Mouse (Mus musculus) T-helper 1 cell (primary cell): ENCODE results near the gene Arhgap44.

Source experiments
- in situ Hi-C: fragments of 300-600 bp; cut with MboI, MseI; formaldehyde crosslinking; loops from one replicate; pipeline ENCODE4 v1.15.1; 2025; ENCODE audit warnings: high pct_unique_total_duplicates

Arhgap44 gene

DNA sequence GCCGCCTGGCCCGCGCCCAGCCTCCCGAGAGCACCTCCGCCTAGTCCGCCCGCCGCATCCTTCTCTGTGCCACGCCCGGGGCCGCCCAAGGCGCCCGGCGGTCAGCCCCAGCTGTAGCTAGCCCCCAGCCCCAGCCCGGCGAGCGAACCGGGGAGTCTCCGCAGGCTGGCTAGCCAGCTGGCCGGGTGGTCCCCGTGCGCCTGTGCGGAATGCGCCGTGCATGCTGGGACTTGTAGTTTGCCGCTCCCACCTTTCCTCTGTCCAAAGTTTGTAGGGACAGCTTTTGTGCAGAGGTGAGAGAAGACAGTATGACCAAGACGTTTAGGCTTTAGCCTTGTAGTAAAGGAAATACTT, at the start of gene Arhgap44:
Gene Arhgap44 (minus strand): TSS at position 195 of the 354 bp plus-strand sequence.
- in situ Hi-C loops = no loop called here

- in situ Hi-C loops = loop anchor here (10.0 kb wide), 1 partner anchor 643 kb away; no protein-coding TSS in a partner anchor
Observed at GRCm38 (mm10) chr11:65211701-65212100, 48.9 kb upstream of the Arhgap44 start.

DNA sequence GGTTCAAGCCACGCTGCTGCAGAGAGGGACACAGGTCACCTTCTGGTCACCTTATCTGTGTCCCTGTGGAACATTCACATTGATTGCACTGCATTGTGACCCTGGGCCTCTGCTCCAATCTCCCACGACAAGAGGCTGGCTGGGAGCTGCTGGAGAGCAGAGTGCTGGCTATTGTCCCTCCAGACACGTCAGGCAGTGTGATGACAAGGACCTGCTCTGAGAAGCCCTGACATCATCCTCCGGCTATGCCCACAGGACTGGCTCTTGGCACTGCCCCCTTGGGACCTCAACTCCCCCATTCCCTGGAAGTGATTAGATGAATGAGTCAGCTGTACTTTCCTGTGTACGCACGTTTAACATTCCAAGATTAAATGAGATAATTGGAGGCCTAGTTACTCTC, 46.7 kb upstream of the Arhgap44 start:
- in situ Hi-C loops = no loop called here

GRCm38 (mm10) chr11:65205306-65205705, 42.5 kb upstream of the Arhgap44 start:
- in situ Hi-C loops = no loop called here

- in situ Hi-C loops = no loop called here
Observed at GRCm38 (mm10) chr11:65204651-65205050, 41.9 kb upstream of the Arhgap44 start.

GRCm38 (mm10) chr11:65203020-65203419, 40.3 kb upstream of the Arhgap44 start:
- in situ Hi-C loops = no loop called here

- in situ Hi-C loops = no loop called here
Observed at GRCm38 (mm10) chr11:65202236-65202635, 39.5 kb upstream of the Arhgap44 start.

DNA sequence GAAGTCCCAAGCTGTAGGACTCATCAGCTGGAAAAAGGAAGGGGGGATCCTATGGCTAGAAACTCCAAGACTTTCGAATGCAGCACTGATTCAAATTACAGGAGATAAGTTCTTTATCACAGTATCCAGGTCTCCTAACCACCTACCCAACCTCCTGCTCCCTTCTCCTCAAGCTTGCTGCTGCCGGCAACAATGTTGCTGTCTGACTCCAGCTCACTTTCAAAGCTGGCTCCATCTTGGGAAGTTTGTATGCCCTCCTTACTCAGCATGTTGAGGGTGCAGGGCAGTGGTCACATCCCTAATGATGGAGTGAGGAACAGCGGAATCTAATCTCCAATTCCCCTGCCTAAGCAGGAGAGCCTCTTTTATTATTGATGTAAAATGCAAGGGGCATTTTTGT, 35.3 kb upstream of the Arhgap44 start:
- in situ Hi-C loops = no loop called here

DNA sequence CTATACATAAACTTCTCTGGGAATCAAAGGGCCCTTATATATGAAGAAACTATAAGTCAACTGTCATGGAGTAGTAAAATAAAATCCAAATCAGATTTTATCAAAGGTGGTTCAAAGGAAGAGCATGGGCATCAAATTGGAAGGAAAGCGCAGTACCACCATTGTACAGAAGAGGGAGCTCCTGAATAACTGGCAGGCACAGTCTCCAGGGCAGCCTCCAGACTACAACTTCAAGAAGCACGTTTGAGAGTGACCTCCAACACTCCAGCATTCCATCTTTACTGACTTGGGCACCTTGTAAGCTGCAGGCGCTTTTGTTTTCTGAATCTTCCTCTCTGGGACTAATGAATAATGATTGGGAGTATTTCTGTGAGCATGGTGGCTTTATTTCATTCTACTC, 34.5 kb upstream of the Arhgap44 start:
- in situ Hi-C loops = no loop called here

DNA sequence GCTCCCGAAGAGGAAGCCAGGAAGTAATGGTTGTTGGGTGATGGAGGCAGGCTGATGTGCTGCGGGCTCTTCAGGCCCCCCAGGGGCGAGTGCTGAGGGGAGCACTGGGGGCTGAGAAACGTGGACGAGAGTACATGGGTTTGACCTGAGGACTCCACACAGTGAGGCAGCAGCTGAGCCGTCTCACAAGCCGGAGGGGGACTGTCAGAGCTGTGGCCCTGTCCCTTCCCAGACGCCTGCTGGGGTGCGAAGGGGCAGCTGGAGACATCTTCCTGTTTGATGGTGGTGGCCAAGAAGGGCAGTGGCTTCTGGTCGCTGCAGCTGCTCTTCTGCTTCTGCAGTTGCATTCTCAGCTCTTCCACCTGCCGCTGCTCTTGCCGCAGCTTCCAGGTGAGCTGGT, 24.2 kb upstream of the Arhgap44 start:
- in situ Hi-C loops = no loop called here

DNA sequence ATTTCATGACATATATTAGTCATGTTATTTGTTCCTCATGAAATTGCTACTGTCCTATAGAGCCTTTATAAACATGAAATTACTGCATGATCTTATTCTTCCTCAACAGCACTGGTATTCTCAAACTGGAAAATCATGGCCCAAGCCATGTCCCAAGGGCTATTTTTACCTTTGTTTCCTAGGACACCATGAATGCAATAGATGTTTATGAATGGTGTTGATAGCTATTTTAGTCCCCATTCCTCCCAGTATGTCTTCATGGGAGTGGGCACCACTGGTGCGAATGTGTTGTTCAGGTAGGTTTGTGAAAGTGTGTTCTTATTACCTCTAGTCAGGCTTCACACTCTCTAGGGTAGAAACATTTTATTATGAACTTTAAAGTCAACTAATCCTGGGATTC, 22.4 kb upstream of the Arhgap44 start:
- in situ Hi-C loops = no loop called here

DNA sequence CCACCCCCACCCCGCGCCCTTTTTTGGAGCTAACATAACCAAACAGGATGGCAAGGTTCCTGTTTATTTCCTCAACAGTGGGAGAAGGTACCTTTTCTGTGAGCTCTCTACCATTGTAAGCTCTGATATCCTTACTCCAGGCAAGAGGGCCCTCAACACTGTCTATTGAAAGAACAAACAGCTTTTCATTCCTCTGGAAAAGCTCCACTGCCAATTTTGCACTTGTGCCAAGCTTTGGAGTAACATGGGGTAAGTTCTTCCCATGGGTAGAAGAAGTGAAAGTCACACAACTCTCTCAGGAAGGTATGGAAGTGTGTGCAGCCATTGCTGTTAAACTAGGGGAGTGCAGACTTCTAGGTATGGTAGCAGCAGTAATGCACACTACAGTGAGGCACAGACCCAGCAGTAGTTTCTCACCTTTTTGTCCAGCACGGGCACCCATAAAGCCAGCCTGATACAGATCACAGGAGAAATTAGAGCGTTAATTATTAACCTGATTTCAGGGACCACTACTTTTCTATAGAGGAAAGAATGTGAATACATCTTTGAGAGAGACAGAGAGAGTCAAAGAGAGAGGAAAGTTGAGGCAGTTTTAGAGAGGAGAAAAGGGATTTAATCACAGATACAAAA, 7.5 kb upstream of the Arhgap44 start:
- in situ Hi-C loops = no loop called here

DNA sequence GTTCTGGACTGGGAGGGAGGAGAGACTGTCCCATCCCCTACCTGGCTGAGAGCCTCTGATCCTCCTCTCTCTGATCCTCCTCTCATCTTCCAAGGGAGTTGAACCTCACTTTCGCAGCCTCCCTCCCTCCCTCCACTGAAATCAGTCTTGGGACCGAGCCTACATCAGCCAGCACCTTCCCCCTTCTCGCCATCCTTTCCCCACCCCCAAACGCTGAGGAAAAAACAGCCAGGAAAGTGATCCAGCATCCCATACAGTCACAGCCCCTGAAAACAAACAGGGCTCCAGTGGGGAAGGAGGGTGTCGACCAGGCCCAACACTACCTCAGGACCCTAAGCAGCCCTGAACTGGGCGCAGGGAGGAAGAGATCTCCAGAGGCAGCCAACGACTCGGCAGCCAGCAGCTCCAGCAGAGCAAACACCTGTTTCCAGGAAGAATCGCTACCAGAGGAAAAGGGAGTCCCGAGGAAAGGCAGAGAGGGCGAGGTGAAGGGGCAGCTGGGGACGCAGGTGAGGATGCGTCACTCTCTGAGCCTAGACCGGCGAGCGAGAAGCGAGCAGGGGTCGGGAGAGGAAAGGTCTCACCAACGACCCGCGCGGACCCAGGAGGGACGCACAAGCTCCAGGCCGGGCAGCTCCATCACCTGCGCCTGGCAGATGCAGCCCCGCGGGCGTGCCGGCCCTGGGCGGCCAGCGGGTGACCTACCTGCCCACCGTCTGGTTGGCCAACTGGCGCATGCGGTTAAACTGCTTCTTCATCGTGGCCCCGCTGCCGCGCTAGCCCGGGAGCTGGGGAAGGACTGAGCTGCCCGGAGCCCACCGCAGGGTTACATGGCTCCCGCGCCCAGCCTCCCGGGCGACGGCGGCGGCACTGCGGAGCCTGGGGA, 637 bp downstream of the Arhgap44 start:
- in situ Hi-C loops = no loop called here

- in situ Hi-C loops = no loop called here
Observed at GRCm38 (mm10) chr11:65160991-65161880, 1.5 kb downstream of the Arhgap44 start.

DNA sequence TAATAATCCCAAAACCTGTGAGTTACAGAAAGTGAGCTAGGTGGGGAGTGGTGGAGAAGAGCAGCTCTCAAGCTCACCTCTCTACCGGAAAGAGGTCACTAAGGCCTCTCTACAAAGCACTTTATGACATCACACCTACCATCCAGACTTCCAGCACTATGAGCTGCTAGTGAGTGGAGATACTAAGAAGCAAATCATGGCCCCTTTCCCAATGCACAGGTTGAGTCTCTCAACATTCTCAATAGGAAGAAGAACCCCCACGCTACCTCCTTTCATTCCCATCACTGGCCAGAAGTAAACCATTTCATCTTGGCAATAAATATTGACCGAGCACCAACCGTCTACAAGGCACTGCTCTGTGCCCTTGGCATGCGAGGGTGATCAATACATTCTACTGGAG, 3.0 kb downstream of the Arhgap44 start, which contains the start of gene 1700086D15Rik:
Gene 1700086D15Rik (minus strand): TSS at position 101 of the 400 bp plus-strand sequence.
- in situ Hi-C loops = no loop called here

DNA sequence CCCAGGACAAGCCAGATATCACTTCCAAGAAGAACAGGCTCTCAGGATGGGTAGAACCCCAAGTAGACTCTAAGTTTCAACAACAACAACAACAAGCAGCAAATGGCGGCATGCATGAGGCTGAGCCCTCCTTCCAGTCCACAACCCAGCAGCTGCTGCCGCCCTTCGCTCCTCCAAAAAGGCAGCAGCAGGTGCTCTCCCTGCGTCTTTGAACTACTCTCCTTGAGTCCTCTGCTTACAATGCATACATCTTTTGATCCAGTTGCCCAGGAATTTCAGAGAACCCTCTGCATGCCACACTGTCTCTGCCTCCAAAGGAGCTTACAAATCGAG, 4.1 kb downstream of the Arhgap44 start:
- in situ Hi-C loops = no loop called here

GRCm38 (mm10) chr11:65157966-65158657, 4.6 kb downstream of the Arhgap44 start:
- in situ Hi-C loops = no loop called here

DNA sequence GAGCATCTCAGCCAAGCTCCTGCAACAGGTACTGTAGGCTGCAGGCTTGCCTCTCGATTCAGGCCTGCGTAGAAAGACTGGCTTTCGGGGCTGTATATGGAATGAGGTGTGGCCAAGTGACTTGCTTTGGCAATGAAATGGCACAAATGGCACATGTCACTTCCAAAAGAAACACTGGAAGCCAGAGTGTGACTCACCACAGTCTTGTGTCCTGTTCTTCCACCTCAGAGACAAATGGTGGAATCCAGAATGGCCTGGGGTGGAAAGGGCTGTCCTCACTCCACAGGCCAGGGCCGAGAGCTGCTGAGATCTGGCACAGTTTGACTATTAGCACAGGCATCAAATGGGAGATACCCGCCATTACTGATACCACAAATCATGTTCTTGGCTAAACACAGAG, 9.8 kb downstream of the Arhgap44 start:
- in situ Hi-C loops = no loop called here

GRCm38 (mm10) chr11:65148441-65148840, 14.3 kb downstream of the Arhgap44 start:
- in situ Hi-C loops = no loop called here

GRCm38 (mm10) chr11:65142838-65143417, 19.8 kb downstream of the Arhgap44 start:
- in situ Hi-C loops = no loop called here

DNA sequence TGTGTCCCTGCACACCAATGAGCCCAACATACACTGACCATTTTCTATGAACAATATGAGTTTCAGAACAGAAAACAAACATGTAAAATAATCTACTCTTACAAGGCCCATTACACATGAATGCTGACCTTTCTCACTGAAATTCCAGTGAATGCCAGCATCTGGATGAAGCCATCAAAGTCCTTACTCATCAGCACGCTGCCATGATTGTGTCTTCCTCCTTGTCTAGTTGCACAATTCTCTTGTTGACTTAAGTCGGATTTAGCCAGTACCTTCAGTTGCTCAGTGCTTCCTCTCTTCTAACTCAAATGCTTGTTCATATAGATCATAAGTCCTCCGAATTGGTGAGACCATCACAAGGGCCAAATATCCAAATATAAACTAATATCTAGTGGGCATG, 23.7 kb downstream of the Arhgap44 start:
- in situ Hi-C loops = no loop called here
